Mouse (Mus musculus): Measurements from ENCODE around the gene Spata45.

The Spata45 gene

GRCm38 (mm10) chr1:191085597-191085996 is 49.2 kb downstream of the Spata45 start:
- no peak for DNase-seq

DNA sequence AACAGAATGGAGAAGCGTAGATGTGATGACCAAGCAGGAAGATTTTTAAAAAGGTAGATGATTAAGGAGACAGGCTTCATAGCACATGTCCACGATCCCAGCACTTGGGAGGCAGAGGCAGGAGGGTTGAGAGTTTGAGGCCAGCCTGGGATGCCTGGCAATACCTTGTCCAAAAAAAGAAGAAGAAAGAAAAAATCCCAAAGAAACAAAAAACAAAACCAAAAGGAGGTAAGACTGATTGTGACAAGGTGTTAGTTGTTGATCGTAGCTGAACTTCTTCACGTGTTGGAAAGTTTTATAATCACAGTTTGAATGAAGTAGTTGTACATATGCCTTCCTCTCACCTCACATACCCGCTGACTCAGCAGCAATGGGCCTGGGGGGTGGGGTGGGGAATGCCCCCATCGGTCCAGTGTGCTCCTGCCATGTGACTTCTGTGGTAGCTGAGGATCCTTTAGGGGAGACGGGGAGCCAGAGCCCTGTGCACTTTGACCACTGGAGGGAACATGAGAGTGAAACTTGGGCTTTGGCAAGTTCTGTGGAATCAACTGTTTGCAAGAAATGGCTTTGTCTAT is 50.0 kb downstream of the Spata45 start:
- DNase-seq: no peak

- DNase-seq: no peak
Observed at GRCm38 (mm10) chr1:191086960-191087359, 50.5 kb downstream of the Spata45 start.

DNA sequence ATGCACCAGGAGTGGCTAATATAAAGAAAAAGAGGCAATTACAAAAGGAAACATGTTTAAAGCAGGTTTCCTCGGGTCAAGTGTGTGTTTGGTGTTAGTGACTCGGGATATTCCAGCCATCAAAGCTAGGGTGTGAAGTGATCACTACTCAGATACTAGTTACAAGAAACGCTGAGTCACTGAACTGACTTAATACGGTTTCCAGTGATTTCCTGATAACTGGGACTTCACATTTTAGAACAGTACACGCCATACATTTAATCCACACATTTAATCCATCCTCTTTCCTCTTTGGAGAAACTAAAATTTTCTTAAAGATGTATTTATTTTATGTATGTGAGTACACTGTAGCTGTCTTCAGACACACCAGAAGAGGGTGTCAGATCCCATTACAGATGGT is 51.5 kb downstream of the Spata45 start:
- DNase-seq: no peak

GRCm38 (mm10) chr1:191089355-191089754 is 52.9 kb downstream of the Spata45 start:
- DNase-seq: no peak

- no peak for DNase-seq
Observed at GRCm38 (mm10) chr1:191092050-191092449, 55.6 kb downstream of the Spata45 start.

Measured in right cerebral cortex, postnatal 25 days (tissue).